Mouse (Mus musculus) liver, postnatal 0 days (tissue): ENCODE data around the gene 0610030E20Rik. TPM values are rescaled to one million over a fixed set of nuclear protein-coding genes. Genes with fewer than 3 reads are reported as not detected.

Experiments used
- ATAC-seq: fragments of 200-750 bp; cut with Nextera tagmentation; 2 replicates; pipeline ENCODE4 v1.8.0; 2017; ENCODE audit warnings: mild to moderate bottlenecking, moderate library complexity
- DNase-seq: peaks from one replicate; pipeline ENCODE4 v3.0.0-alpha.2; 2016
- H3K27ac ChIP-seq: fragments of 300-500 bp; sonication (generic); 2 replicates; pipeline ENCODE4 v1.5.1; 2014; ENCODE audit warnings: antibody characterized with exemption, moderate library complexity, mild to moderate bottlenecking, low read depth
- H3K27me3 ChIP-seq: fragments of 300-500 bp; sonication (generic); 2 replicates; pipeline ENCODE4 v1.6.1; 2014; ENCODE audit warnings: low read length, control low read depth, mixed read lengths; ENCODE audit not compliant: insufficient read depth
- H3K36me3 ChIP-seq: fragments of 300-500 bp; sonication (generic); replicated peaks from 2 replicates; pipeline ENCODE4 v1.6.1; 2014; ENCODE audit warnings: mild to moderate bottlenecking, control low read depth, low read length, moderate library complexity, mixed read lengths; ENCODE audit not compliant: insufficient read depth
- H3K4me1 ChIP-seq: fragments of 300-500 bp; sonication (generic); 2 replicates; pipeline ENCODE4 v1.6.1; 2014; ENCODE audit warnings: antibody characterized with exemption, mild to moderate bottlenecking, control low read depth; ENCODE audit not compliant: insufficient read depth
- H3K4me2 ChIP-seq: fragments of 300-500 bp; sonication (generic); 2 replicates; pipeline ENCODE4 v1.6.1; 2014; ENCODE audit warnings: low read depth, mild to moderate bottlenecking, low read length, moderate library complexity, mixed read lengths
- H3K4me3 ChIP-seq: fragments of 300-500 bp; sonication (generic); 2 replicates; pipeline ENCODE4 v1.5.1; 2014; ENCODE audit warnings: low read depth, low read length
- H3K9ac ChIP-seq: fragments of 300-500 bp; sonication (generic); replicated peaks from 2 replicates; pipeline ENCODE4 v1.6.1; 2014; ENCODE audit warnings: mild to moderate bottlenecking, moderate library complexity
- H3K9me3 ChIP-seq: fragments of 300-500 bp; sonication (generic); 2 replicates; pipeline ENCODE4 v1.6.1; 2016; ENCODE audit warnings: mild to moderate bottlenecking, control low read depth, low read length, mixed read lengths
- CTCF ChIP-seq: sonication (generic); IDR thresholded peaks from 2 replicates; pipeline ENCODE4 v1.5.1; 2016; ENCODE audit warnings: antibody characterized with exemption, low read depth
- EP300 ChIP-seq: IDR thresholded peaks from 2 replicates; pipeline ENCODE4 v1.6.1; 2016; ENCODE audit warnings: antibody characterized with exemption, low read depth, mild to moderate bottlenecking
- WGBS: fragments of 180-500 bp; shearing (Covaris S2); extraction: QIAGEN DNeasy Blood & Tissue Kit; methylation state at CpG from one replicate; pipeline ENCODE4 v1.1.7; 2014; ENCODE audit not compliant: insufficient replicate concordance; 5-methylcytosine and 5-hydroxymethylcytosine counted together
- polyA plus RNA-seq: library from polyadenylated mRNA; unstranded; fragments of >200 nt; fragmentation: Nextera tagmentation; extraction: Ambion mirVana; gene quantifications from 2 replicates; pipeline ENCODE4 v1.2.1, GENCODE M21; 2015

Gene 0610030E20Rik
- 13.0 and 13.3 TPM in 2 replicates for polyA plus RNA-seq

GRCm38 (mm10) chr6:72347166-72347941 lies at the start of gene 0610030E20Rik:
Gene 0610030E20Rik, plus strand, starts transcription at chr6:72347317.
- peak; percentile 74 for ATAC-seq
- H3K4me2 ChIP-seq = peak within 1 kb of the TSS; percentile 78
- TF ChIP-seq EP300 = peak; percentile 59; the same call in 1 of the 2 replicates
- TF ChIP-seq CTCF = peak; percentile 53
- H3K9me3 ChIP-seq = no peaks in the 10 kb centered on the region
- WGBS = under 1% methylated on average over 69 of the region's 72 CpGs
- peak within 1 kb of the TSS; percentile 53 for H3K4me3 ChIP-seq
- H3K36me3 ChIP-seq = peaks cover 28% of the 10 kb centered on the region
- H3K4me1 ChIP-seq = peaks cover 64% of the 10 kb centered on the region
- peak; percentile 83 for DNase-seq
- no peaks in the 10 kb centered on the region for H3K27me3 ChIP-seq
- peak within 1 kb of the TSS; percentile 88 for H3K27ac ChIP-seq
- peak within 1 kb of the TSS; percentile 74 for H3K9ac ChIP-seq

GRCm38 (mm10) chr6:72297825-72298224 lies 49.3 kb upstream of the 0610030E20Rik start:
- no peak for TF ChIP-seq CTCF
- TF ChIP-seq EP300 = no peak
- DNase-seq (no peak), ATAC-seq (no peak)
- H3K9ac ChIP-seq = no peak overlapping the region
- no peaks in the 10 kb centered on the region for H3K27me3 ChIP-seq
- H3K4me2 ChIP-seq = no peak overlapping the region
- H3K9me3 ChIP-seq = no peaks in the 10 kb centered on the region
- no peak overlapping the region for H3K4me3 ChIP-seq
- no peaks in the 10 kb centered on the region for H3K36me3 ChIP-seq
- no peak overlapping the region for H3K27ac ChIP-seq
- 68% methylated on average over 3 of the region's 3 CpGs for WGBS
- peaks cover 22% of the 10 kb centered on the region for H3K4me1 ChIP-seq

- no peak overlapping the region for H3K4me2 ChIP-seq
- H3K4me1 ChIP-seq = peaks cover 19% of the 10 kb centered on the region
- H3K27ac ChIP-seq = peak overlapping the region; percentile 77
- no peak for TF ChIP-seq CTCF
- no peak for TF ChIP-seq EP300
- H3K36me3 ChIP-seq = no peaks in the 10 kb centered on the region
- H3K27me3 ChIP-seq = no peaks in the 10 kb centered on the region
- no peak overlapping the region for H3K9ac ChIP-seq
- DNase-seq (peak; percentile 36), ATAC-seq (peak; percentile 87)
- no peak overlapping the region for H3K4me3 ChIP-seq
- H3K9me3 ChIP-seq = no peaks in the 10 kb centered on the region
- 67% methylated on average over 11 of the region's 11 CpGs for WGBS
Observed at GRCm38 (mm10) chr6:72302349-72302925, 44.7 kb upstream of the 0610030E20Rik start.

- no peak overlapping the region for H3K4me3 ChIP-seq
- DNase-seq = no peak
- H3K9me3 ChIP-seq = no peaks in the 10 kb centered on the region
- H3K4me2 ChIP-seq = no peak overlapping the region
- TF ChIP-seq EP300 (no peak), CTCF (no peak)
- H3K27ac ChIP-seq = peak overlapping the region; percentile 77; the same call in 1 of the 2 replicates
- H3K9ac ChIP-seq = no peak overlapping the region
- no peaks in the 10 kb centered on the region for H3K36me3 ChIP-seq
- no peaks in the 10 kb centered on the region for H3K27me3 ChIP-seq
- H3K4me1 ChIP-seq = peaks cover 19% of the 10 kb centered on the region
- WGBS = 61% methylated on average over 9 of the region's 9 CpGs
- no peak for ATAC-seq
Observed at GRCm38 (mm10) chr6:72303510-72303909, 43.6 kb upstream of the 0610030E20Rik start.

- Histone ChIP-seq H3K4me1 (0 out of 2 replicates have a peak, but pooled peaks cover 2% of the 10 kb centered on the region), H3K27ac (no peak overlapping the region), H3K36me3 (peaks cover 13% of the 10 kb centered on the region), H3K27me3 (no peaks in the 10 kb centered on the region), H3K4me2 (no peak overlapping the region), H3K9me3 (no peaks in the 10 kb centered on the region), H3K9ac (no peak overlapping the region), H3K4me3 (no peak overlapping the region)
- 81% methylated on average over 3 of the region's 3 CpGs for WGBS
- TF ChIP-seq EP300 (no peak), CTCF (no peak)
- no peak for DNase-seq
- no peak for ATAC-seq
Observed at GRCm38 (mm10) chr6:72312198-72312597, 34.9 kb upstream of the 0610030E20Rik start.

GRCm38 (mm10) chr6:72313124-72313867 lies 33.8 kb upstream of the 0610030E20Rik start:
- no peaks in the 10 kb centered on the region for H3K9me3 ChIP-seq
- H3K4me1 ChIP-seq = 0 out of 2 replicates have a peak, but pooled peaks cover 2% of the 10 kb centered on the region
- no peak overlapping the region for H3K9ac ChIP-seq
- H3K27ac ChIP-seq = no peak overlapping the region
- H3K36me3 ChIP-seq = peaks cover 24% of the 10 kb centered on the region
- H3K4me3 ChIP-seq = no peak overlapping the region
- ATAC-seq (no peak), DNase-seq (no peak)
- TF ChIP-seq EP300 = no peak
- no peak for TF ChIP-seq CTCF
- no peaks in the 10 kb centered on the region for H3K27me3 ChIP-seq
- H3K4me2 ChIP-seq = no peak overlapping the region
- 81% methylated on average over 11 of the region's 11 CpGs for WGBS
